Mouse (Mus musculus) liver (tissue): Measurements from ENCODE around the gene Fam167b.

ENCODE experiments used
- DNase-seq: peaks from one replicate; pipeline ENCODE4 v3.0.0-alpha.2; 2020; ENCODE audit warnings: mixed read lengths

The Fam167b gene

DNA sequence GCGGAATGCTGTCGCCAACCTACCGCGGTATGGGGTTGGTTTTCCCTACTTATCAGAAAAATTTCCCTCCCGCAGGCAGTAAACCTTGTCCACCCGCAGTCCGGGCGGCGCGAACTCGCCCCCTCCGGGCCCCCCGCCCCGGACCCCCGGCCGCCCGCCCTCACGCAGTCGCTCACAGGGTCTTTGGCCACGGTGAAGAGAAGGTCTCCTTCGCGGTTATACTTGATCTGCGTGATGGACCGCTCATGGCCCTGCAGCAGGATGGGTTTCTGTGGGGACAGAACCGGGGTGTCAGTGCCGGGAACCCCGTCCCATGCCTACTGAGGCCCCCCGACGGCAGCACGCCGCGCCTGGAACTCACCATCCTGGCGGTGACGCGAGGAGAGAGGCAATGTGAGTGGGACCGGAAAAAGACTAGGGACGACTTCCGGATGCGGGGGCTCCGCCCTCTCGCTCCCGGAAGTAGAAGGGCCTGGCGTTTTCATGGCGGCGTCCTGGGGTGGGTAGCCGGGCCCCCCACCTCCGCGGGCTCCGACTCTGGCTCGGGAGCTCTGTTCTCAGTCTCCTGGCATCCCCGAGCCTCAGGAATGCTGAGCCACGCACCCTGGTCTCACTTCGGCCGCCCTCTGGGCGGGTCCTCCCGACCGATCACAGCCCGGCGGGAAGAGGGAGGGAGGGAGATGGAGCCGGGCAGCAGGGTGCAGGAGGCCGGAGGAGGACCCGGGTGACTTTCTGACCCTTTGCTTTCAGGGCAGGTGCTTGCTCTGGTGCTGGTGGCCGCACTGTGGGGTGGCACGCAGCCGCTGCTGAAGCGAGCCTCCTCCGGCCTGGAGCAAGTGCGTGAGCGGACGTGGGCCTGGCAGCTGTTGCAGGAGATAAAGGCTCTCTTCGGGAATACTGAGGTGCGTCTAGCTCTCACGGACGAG lies 22.1 kb upstream of the Fam167b start, which contains the start of the genes Eif3i and Tmem234:
Gene Eif3i, minus strand, starts transcription at position 416 of the 926 bp plus-strand sequence.
Gene Tmem234, plus strand, starts transcription at position 436 of the 926 bp plus-strand sequence.
- DNase-seq: peak; percentile 87

DNA sequence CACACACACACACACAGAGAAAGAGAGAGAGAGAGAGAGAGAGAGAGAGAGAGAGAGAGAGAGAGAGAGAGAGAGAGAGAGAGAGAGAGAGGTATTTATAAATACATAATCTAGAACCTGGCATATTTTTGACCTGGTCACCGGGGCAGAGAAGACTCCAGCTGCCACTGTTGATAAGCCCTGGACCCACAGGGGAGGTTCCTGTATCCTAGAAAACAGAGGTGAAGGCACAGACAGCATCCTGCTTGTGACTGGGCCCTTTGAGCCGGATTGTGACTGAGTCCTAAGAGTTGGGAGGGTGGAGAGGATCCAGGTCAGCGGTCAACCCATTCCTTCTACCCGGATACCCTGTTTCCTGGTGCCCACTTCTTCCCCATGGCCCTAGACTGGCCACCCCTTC lies 10.5 kb upstream of the Fam167b start:
- DNase-seq: peak; percentile 71

DNA sequence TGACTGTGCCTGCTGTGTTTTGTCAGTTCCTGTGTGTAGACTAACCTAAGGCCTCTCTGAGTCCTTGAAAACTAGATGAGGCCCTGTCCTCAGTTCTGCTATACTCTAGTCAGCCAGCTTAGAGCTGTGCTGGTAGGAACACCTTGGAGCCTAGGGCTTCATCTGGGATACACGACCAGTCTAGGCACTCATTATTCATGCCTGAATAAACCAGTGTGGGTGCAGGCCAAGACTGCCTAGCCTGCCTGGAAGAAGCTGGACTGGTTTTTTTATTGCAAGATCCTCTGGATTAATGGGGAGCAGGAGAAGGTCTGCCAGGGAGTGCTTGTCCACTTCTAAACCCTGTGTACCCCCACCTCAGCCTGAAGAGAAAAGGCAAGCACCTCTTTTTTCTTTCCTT lies 8.6 kb upstream of the Fam167b start:
- no peak for DNase-seq

DNA sequence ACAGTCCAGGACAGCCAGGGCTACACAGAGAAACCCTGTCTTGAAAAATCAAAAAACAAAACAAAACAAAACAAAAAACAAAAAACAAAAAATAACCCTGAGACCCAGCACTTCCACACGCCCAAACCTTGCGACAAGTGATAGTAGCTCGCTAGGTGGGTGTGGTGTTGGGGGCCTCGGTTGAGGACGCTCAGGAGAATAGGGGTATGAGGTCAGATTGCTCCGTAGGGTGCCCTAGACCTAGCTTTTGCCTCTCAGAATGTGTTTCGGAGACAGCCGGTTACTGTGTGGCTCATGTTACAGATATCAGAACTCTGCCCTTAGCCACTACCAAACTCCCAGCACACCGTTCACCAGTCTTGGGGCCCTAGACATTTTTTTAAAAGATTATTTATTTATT lies 7.4 kb upstream of the Fam167b start:
- peak; percentile 63 for DNase-seq

DNA sequence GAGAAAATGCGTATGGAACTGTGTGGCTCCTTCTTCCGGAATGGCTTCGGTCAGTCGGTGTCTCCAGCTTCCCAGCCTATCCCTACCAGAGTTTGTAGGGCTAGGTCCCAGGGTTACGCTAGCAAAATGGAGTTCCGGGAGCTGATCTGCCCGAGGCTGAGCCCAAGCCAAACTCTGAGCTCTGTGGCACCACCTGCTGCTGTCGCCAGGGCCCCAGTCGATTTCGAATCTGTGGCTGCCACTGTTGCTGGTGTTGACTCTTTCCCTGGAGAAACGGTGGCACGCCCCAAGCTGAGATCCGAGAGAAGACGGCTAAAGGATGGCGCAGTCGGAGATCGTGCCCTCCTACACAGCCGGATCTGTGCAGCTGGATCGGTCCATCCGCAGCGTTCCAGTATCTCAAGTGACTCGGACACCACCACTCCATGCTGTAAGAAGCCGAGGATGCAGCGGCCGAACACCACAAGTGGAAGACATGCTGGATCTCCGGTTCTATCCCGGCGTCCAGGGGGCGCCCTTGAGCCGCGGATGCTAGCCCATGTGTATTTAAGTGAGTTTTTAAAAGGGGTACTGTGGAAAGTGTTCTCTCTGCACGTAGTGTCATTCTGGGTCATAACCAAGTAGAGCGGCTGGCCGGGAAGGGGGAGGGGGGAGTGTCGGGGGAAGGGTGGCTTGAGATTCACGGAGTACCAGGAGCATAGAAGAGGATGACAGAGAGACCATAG lies 6.7 kb upstream of the Fam167b start:
- peak; percentile 92 for DNase-seq

DNA sequence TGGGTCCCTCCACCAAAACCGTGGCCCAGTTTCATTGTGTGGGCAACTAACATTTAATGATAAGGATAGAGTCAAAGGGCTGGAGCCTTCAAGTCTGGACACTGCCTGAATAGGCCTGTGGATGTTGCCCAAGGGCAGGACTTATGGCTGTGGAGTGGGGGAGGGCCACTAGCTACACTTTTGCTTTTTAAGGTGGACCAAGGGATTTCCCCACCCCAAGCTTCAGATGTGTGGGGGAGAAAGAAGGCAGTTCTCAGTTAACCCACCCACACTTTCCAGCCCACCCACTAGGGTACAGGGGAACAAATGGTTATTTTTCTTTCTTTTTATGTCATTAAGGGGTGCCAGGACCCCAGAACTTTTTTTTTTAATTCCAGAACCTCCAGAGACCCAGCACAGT lies 6.0 kb upstream of the Fam167b start:
- DNase-seq: no peak

DNA sequence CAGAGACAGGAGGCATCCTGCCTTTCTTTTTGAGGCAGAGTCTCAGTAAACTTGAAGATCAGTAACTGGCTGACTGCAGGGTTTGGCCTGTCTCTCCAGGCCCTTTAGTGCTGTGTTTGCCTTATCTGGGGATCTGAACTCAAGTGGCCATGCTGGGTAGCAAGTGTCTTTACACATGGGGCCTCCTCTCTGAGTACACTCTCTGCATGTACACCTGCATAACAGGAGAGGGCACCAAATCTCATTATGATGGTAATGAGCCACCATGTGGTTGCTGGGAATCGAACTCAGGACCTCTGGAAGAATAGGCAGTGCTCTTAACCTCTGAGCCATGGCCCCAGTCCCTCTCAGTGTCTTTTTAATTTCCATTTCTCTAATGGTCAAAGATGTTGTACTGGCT lies 3.9 kb upstream of the Fam167b start:
- no peak for DNase-seq

DNA sequence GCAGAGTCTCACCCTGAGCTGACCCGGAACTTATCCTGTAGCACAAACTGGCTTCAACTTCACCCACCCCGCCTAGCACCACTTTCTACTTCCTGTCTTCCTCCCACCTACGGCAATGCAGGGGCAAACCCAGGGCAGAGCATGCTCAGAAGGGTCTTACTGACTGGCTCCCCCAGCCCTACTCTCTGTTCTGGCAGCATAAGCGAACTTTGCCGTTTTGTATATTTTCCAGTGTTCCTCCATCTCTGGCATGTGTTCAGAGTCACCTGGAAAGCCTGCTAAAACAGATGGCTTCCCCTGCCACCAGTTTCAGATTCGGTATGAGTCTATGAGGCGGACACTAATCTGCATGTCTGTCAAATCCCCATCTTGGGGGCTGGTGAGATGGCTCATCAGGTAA lies 2.0 kb upstream of the Fam167b start:
- DNase-seq: no peak

DNA sequence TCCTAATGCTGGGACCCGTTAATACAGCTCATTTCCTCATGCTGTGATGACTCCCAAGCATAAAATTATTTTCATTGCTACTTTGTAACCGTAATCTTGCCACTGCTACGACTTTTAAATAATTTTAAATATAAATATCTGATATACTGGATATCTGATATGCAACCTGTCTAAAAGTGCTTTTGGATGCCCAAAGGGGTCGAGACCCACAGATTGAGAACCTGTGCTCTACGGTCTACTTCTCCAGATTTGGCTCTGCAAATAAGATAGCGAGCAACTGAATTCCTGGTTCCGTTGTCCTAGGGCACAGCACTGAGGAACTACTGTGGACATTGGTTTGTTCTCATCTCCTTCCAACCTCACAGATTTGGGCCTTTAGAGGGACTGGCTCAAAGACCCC lies 661 bp downstream of the Fam167b start:
- no peak for DNase-seq

DNA sequence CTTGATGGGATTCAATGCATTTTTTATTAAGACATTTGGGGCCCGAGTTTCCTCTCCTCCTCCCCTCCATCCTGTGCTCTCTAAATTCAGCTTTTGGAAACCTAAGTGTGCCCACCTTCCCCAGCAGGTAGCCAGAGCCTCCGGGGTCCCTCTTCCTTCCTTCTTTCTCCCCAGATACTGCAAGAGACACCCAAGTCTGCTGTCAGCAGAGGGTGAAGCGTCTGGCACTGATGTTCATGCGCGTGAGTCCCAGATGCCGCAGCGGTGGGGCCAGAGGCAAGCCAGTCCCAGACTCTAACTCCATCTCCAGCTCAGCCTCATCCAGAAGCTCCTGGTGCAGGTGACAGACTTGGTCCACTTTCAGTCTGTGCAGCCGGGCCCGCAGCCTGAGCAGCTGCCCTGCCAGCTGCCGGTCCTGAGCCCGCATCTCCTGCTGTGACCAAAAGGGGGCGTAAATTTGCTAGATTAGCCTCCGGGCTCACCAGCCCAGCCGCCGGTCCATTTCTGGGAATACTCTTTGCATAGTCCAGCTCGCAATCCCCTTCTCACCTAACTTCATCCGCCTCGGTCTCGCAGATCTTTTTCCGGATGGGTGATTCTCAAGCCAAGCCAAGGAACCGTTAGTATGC lies 1.4 kb downstream of the Fam167b start:
- DNase-seq: peak; percentile 79

DNA sequence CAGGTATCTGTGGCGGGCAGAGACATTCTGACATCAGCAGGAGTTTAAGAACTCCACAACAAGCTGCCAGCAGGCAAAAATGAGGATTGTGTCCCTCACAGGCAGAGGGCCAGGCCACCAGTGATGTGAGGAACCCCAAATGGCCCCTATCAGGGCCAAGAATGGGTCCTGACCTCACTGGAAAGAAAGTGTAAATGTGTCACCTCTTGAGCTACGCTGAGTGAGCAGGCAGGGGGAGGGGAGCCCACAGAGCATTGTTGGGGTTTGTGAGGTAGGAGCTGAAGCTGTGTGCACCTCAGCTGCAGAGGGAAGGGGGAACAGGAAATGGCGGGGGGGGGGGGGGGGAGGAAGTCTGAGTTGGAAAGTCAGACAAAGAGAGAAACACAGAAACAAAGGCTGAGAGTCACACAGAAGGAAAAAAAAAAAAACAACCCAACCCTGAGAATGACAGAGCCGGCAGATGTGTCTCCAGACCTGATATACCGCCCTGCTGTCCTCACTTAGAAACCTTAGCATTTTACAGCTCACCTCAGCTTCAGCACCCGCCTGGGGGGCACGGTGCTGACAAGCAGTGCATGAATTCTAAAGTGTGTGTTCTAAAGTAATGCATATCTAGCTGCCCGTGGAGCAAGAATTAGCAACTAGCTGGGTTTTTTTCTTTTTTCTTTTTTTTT lies 3.0 kb downstream of the Fam167b start:
- DNase-seq: peak; percentile 35

DNA sequence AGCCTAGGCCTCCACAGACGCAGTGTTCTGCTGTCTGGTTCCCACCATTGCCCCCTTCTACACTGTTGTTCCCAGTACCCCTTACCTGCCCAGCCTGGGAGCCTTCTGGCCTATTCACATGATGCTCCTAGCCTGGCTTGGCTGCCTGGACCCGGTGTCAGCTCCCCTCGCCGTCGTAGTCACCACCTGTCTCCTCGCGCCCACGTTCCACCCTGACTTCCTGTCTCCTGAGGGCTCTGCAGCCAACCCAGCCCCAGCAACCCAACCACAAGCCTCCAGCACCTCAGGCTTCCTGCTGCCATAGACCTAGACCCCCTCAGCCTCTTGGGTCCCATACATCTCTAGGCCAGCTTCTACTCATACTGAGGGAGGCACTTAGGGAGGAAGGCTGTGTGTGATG lies 4.9 kb downstream of the Fam167b start, which contains the start of gene Lck:
Gene Lck, minus strand, starts transcription at position 212 of the 400 bp plus-strand sequence.
- no peak for DNase-seq

DNA sequence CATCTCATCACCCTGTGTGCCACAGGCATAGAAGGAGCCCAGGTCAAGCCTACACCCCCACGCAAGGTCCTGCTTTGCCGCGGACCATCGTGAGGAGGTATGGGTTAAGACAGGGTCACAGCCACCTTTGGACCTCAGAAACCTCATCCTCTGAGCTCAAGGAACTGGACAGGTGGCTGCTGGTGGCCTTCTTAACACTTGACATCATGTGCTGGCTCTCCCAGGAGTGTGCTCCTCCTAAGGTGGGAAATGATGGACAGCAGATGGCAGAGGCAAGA lies 5.3 kb downstream of the Fam167b start:
- no peak for DNase-seq

DNA sequence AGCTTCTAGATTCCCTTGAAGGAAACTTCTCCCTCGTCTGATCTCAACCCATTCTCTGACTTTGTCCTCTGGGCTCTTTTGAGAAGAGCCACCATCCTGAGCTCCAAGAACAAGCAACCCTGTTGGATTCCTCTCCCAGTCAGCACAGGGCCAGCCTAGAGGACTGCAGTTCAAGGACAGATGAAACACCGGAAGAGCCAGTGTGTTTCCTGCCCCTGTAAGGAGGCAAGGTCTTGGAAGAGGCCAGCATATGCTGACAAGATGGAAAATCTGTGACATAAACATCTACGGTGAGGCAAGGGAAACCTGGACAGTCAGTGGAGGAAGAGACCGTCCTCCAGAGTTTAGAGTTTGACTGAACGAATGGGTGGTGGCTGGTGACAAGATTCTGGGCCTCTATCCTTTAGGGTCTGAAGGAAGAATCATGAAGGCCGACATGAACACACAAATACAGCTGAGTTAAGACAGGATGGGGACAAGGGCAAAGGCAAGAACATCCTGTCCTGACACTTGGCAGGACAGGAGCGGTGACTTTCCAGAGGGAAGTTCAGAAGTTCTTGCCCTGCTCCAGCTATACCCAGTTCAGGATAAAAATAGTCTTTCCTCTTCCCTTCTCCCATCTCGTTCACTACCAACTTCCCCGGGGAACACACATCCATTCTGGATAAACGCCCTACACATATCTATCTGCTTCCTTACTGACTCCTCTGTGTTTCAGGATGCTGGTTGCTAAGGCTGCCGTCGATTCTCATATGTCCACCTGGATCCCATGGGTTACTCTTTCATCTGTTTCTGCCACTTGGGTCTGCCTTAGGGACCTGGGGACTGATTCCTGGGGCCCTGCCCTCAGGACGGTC lies 5.9 kb downstream of the Fam167b start:
- DNase-seq: no peak

DNA sequence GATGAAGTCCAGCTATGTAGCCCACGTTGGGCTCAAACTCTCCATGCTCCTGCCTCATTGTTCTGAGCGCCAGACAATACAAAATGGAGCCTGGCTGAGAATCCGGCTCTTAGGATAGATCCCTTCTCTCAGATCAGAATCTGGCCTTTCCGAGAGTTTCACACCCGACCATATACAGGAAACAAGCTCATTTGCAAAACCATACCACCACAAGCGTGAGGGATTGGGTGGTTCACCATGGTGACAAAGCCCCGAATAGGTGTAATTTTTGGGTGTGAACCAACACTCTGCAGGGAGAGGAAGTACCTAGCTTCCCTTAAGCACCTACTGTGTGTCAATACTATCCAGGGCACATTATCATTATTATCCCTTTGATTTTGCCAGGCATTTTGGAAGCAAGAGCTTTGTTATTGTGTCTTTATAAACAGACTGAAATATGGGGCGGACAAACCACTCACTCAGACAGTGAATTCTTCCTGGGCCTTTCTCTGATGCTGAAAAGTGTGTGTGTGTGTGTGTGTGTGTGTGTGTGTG lies 6.7 kb downstream of the Fam167b start:
- DNase-seq: no peak

DNA sequence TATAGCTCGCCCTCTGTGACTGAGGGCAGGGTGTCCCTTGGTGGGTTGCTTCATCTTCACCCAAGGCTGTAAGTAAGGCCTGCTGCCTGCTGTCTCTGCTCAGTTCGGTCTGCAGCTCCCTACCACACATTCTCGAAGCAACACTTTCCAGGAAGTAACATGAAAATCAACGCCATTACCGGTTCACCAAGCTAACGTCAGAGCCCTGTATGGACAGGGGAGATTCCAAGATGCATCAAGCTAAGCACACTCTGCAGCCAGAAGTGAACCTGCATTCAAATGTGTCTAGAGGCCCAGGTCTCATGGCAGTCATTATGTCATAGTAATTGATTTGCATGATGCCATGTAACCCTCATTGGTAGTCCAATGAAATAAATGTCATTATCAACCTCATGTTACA lies 8.3 kb downstream of the Fam167b start:
- no peak for DNase-seq

DNA sequence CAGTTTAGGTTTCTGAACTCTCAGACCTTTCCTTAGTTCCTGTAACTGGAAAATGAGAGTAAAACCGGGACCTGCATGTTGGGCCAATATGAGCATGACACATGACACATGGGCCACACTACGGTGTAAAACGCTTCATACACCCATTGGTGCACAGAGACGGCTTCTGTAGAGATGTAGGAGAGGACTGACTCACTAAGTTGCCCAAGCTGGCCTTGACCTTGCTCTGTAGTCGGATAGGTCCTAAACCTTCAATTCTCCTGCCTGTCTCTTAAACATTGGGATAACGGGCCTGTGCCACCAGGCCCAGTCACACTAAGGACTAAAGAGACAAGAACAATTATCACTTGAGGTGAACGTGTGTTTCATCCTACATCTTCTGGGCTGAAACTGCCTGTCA lies 10.0 kb downstream of the Fam167b start:
- DNase-seq: no peak

DNA sequence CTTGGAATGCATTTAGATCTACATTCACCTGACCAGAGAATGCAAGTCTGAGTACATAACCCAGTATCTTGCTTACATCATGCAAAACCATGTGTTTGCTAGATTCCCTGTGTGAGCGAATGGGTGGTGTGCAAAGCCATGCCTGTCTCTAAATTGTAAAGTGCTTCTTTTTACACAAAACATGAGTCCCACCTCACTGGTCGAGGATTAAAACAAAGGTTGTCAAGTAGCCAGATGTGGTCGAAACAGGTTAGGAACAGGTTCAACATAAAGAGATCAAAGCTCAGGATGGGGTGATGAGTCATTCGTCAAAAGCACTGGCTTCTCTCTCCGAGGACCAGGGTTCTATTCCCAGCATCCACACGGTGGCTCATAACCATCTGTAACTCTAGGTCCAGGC lies 13.2 kb downstream of the Fam167b start:
- DNase-seq: no peak

DNA sequence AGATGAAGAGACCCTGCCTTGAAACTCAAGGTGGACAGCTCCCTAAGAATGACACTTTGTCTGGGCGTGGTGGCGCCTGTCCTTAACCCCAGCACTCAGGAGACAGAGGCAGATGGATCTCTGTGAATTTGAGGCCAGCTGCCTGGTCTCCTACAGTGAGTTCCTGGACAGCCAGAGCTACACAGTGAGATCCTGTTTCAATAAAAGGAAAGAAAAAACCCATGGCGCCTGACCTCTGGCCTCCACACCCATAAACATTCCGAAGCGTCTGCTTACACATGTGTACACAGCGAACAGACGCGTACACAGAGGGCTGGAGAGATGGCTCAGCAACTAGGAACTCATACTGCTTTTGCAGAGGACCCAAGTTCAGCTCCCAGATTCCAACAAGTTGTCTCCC lies 14.6 kb downstream of the Fam167b start:
- no peak for DNase-seq

DNA sequence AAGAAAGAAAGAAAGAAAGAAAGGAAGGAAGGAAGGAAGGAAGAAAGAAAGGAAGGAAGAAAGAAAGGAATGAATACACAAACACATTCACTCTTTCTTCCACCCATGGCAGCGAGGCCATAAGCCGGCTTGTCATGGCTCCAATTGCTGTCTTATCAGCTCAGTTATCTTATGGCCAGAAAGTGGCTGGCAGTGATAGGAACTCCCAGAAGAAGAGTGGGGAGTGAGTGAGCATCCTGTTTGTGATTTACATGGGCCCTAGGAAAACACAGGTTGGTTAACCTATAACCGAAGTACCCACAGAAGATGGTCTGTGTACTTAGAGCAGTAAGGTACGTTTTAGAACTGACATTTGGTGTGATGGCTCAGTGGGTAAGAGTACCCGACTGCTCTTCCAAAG lies 17.2 kb downstream of the Fam167b start:
- DNase-seq: no peak

DNA sequence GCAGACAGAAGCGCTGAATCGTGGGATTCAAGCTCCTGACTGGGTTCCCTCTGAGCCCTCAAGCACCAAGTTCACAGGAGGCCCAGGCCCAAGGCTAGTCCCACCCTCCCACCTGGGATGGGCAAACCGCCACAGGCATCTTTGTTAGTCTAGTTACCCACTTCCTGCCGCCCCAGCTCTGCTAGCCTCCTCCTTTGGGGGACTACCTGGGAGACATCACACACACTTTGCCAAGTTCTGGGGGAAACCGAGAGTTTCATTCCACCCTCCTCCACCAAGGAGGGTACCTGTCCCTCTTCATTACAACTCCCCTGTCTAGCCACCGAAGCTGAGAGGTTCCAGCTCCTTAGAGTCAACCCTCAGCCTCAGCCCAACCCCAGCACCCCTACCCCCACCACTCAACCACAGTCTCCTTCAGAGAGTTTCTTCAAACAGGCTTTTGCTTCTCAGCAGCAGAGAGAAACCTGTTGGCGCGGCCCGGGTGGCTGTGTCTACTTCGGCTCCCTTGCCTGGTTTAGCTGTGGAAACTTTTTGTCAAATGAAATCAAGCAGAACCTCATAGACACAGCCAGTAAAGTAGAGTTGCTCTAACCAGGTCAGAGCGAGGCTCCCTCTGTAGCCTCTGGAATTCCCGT lies 19.9 kb downstream of the Fam167b start:
- DNase-seq: no peak
